Mouse (Mus musculus) heart, embryonic 15.5 days (tissue): ENCODE data around the gene Mtmr12. TPM values are rescaled to one million over a fixed set of nuclear protein-coding genes. Genes with fewer than 3 reads are reported as not detected.

ENCODE experiments used
- ATAC-seq: fragments of 200-750 bp; cut with Nextera tagmentation; replicated peaks from 2 replicates; pipeline ENCODE4 v1.8.0; 2017; ENCODE audit warnings: low read depth, moderate TSS enrichment; ENCODE audit not compliant: insufficient number of reproducible peaks, insufficient read depth, low FRiP score
- H3K27ac ChIP-seq: fragments of 300-500 bp; sonication (generic); 2 replicates; pipeline ENCODE4 v1.5.1; 2015; ENCODE audit warnings: mild to moderate bottlenecking, inconsistent platforms
- H3K27me3 ChIP-seq: fragments of 300-500 bp; sonication (generic); 2 replicates; pipeline ENCODE4 v1.6.1; 2015; ENCODE audit warnings: inconsistent platforms
- H3K36me3 ChIP-seq: fragments of 300-500 bp; sonication (generic); 2 replicates; pipeline ENCODE4 v1.6.1; 2015; ENCODE audit warnings: mild to moderate bottlenecking, inconsistent platforms
- H3K4me1 ChIP-seq: fragments of 300-500 bp; sonication (generic); replicated peaks from 2 replicates; pipeline ENCODE4 v1.6.1; 2015; ENCODE audit warnings: inconsistent platforms
- H3K4me2 ChIP-seq: fragments of 300-500 bp; sonication (generic); 2 replicates; pipeline ENCODE4 v1.6.1; 2015; ENCODE audit warnings: inconsistent platforms, mild to moderate bottlenecking, moderate library complexity
- H3K4me3 ChIP-seq: fragments of 300-500 bp; sonication (generic); 2 replicates; pipeline ENCODE4 v1.5.1; 2015; ENCODE audit warnings: mild to moderate bottlenecking, inconsistent platforms
- H3K9ac ChIP-seq: fragments of 300-500 bp; sonication (generic); 2 replicates; pipeline ENCODE4 v1.6.1; 2015; ENCODE audit warnings: mild to moderate bottlenecking, inconsistent platforms
- H3K9me3 ChIP-seq: fragments of 300-500 bp; sonication (generic); replicated peaks from 2 replicates; pipeline ENCODE4 v1.6.1; 2016; ENCODE audit warnings: inconsistent platforms
- WGBS: fragments of 180-500 bp; shearing (Covaris S2); methylation state at CpG from one replicate; pipeline ENCODE4 v1.1.7; 2015; ENCODE audit warnings: mixed read lengths; 5-methylcytosine and 5-hydroxymethylcytosine counted together
- polyA plus RNA-seq: library from polyadenylated mRNA; unstranded; fragments of >200 nt; fragmentation: Nextera tagmentation; extraction: Ambion mirVana; gene quantifications from 2 replicates; pipeline ENCODE4 v1.2.1, GENCODE M21; 2015

Gene Mtmr12
- polyA plus RNA-seq, 1 experiment from 2014 or later, result 9.5 TPM

GRCm38 (mm10) chr15:12226908-12227307 is 22.1 kb downstream of the Mtmr12 start:
- 0 out of 2 replicates have a peak overlapping the region, but pooled peaks have one; percentile 16 for H3K27ac ChIP-seq
- WGBS, result 89% methylated on average over 15 of the region's 15 CpGs

DNA sequence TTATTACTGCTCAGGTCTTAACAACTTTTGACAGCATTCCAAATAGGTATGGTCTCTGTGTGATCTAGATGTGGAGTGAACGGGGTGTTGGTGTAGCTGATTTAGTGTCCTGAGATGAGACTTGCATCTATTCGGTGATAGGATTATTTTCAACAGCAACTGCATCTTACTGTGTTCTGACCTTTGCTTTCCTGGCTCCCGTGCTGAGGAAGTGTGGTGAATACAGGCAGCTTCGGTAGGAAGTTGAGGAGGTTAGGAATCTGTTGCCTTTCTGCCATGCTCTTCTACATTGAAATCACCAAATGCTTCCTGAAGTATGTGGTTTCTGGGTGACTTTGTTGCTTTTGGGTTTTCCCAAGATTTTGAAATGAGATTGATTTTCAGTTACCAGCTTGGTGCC is 22.5 kb downstream of the Mtmr12 start:
- H3K27ac ChIP-seq, result peak overlapping the region; percentile 37; the same call in 1 of the 2 replicates
- no peak overlapping the region for H3K4me2 ChIP-seq
- H3K9ac ChIP-seq, result no peak overlapping the region
- H3K9me3 ChIP-seq, result no peaks in the 10 kb centered on the region
- 66% methylated on average over 4 of the region's 4 CpGs for WGBS
- H3K4me3 ChIP-seq, result no peak overlapping the region
- H3K27me3 ChIP-seq, result no peaks in the 10 kb centered on the region
- no peaks in the 10 kb centered on the region for H3K36me3 ChIP-seq
- ATAC-seq, result no peak
- peaks cover 58% of the 10 kb centered on the region for H3K4me1 ChIP-seq

More at GRCm38 (mm10) chr15:12226908-12227307, 22.1 kb downstream of the Mtmr12 start:
- Histone ChIP-seq H3K36me3 (no peaks in the 10 kb centered on the region), H3K9ac (no peak overlapping the region), H3K27me3 (no peaks in the 10 kb centered on the region), H3K9me3 (no peaks in the 10 kb centered on the region), H3K4me2 (no peak overlapping the region), H3K4me3 (no peak overlapping the region), H3K4me1 (peaks cover 53% of the 10 kb centered on the region)
- no peak for ATAC-seq

- Histone ChIP-seq H3K9me3 (no peaks in the 10 kb centered on the region), H3K27ac (peak overlapping the region; percentile 20), H3K4me3 (no peak overlapping the region), H3K27me3 (no peaks in the 10 kb centered on the region), H3K4me2 (no peak overlapping the region), H3K4me1 (peaks cover 55% of the 10 kb centered on the region), H3K36me3 (peaks cover 8% of the 10 kb centered on the region; the same call in 1 of the 2 replicates), H3K9ac (no peak overlapping the region)
- no peak for ATAC-seq
- WGBS, result 58% methylated on average over 10 of the region's 10 CpGs
Observed at GRCm38 (mm10) chr15:12229603-12230242, 24.9 kb downstream of the Mtmr12 start.

DNA sequence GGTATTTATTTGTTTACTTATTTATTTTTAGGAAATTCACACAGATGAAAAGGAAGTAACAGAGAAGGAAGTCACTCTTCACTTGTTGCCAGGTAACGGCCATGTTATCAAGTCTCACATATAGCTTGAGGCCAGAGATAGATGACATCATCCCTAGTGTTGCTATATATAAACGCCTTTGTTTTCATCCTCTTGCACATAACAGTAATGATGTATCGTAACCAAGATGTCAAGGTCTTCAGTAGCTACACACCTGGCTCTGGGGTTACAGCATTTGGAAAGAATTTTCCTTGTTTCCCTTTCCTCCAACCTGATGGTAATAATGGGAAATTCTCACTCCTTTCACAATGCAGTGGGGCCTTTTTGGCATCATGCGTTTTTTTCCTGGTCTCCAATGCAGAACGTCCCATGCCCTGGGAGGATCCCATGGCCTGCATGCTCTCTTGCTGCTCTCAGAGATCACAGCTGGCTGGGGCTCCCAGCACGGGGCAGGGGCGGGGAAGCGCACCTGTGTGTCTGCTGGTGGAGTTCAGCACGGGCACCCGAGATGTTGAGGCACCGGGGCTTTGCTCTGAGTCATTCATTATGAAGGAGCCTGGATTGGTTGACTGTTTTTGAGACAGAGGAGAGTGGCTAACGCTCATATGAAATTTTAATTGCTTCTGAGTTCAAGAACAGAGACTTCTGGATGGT is 25.6 kb downstream of the Mtmr12 start:
- peak; percentile 59 for ATAC-seq
- Histone ChIP-seq H3K4me3 (no peak overlapping the region), H3K9ac (no peak overlapping the region), H3K36me3 (peaks cover 9% of the 10 kb centered on the region; the same call in 1 of the 2 replicates), H3K4me2 (0 out of 2 replicates have a peak overlapping the region, but pooled peaks have one; percentile 6), H3K4me1 (peaks cover 52% of the 10 kb centered on the region), H3K27ac (peak overlapping the region; percentile 62), H3K27me3 (no peaks in the 10 kb centered on the region), H3K9me3 (no peaks in the 10 kb centered on the region)
- 29% methylated on average over 12 of the region's 12 CpGs for WGBS

DNA sequence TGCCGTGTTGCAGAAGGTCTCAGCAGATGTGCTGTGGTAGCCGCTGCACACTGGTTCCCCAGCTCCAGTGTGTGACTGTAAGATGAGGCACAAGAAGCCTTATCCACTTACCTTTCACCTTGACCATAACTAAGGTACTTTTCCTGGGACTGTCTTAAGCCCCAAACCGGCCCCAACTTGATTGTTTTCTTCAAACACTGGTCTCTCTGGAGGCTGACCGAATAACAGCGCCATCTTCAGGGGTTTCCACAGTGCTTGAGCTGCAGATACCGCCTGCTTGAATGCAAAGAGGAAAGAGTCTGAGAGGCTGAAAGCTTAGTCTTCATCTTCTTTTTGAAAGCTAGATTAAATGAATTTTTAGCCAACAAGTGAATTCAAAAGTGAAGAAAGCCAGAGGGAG is 26.6 kb downstream of the Mtmr12 start:
- H3K9ac ChIP-seq, result no peak overlapping the region
- 82% methylated on average over 6 of the region's 6 CpGs for WGBS
- no peaks in the 10 kb centered on the region for H3K9me3 ChIP-seq
- peaks cover 14% of the 10 kb centered on the region; the same call in 1 of the 2 replicates for H3K36me3 ChIP-seq
- no peaks in the 10 kb centered on the region for H3K27me3 ChIP-seq
- H3K4me2 ChIP-seq, result no peak overlapping the region
- peaks cover 51% of the 10 kb centered on the region for H3K4me1 ChIP-seq
- no peak for ATAC-seq
- 0 out of 2 replicates have a peak overlapping the region, but pooled peaks have one; percentile 38 for H3K27ac ChIP-seq
- H3K4me3 ChIP-seq, result no peak overlapping the region

DNA sequence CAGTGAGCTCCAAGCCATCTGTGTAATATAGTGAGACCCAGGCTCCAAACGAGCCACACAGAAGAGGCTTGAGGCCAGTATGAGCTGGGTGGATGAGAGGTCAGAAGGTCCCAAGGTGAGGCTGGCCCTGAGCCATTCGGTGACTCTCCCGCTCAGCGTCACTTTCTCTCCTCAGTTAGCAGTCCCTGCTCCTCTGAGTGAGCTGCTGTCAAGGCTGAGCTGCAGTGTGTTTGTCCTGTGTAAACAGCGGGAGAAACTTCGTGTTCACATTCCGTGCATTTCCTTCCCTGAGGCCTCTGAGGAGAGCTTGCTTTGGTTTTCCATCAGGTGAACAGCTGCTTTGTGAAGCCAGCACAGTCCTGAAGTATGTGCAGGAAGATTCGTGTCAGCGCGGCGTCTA is 27.6 kb downstream of the Mtmr12 start:
- 50% methylated on average over 11 of the region's 11 CpGs for WGBS
- Histone ChIP-seq H3K4me2 (no peak overlapping the region), H3K27me3 (no peaks in the 10 kb centered on the region), H3K27ac (peak overlapping the region; percentile 17; the same call in 1 of the 2 replicates), H3K4me3 (no peak overlapping the region), H3K36me3 (peaks cover 14% of the 10 kb centered on the region; the same call in 1 of the 2 replicates), H3K4me1 (peaks cover 47% of the 10 kb centered on the region), H3K9me3 (no peaks in the 10 kb centered on the region), H3K9ac (no peak overlapping the region)
- 0 out of 2 replicates have a peak, but pooled peaks have one; percentile 11 for ATAC-seq

- H3K4me3 ChIP-seq, result no peak overlapping the region
- peaks cover 19% of the 10 kb centered on the region; the same call in 1 of the 2 replicates for H3K36me3 ChIP-seq
- no peak overlapping the region for H3K4me2 ChIP-seq
- no peak overlapping the region for H3K9ac ChIP-seq
- H3K27ac ChIP-seq, result peak overlapping the region; percentile 17; the same call in 1 of the 2 replicates
- H3K9me3 ChIP-seq, result no peaks in the 10 kb centered on the region
- WGBS, result 77% methylated on average over 4 of the region's 4 CpGs
- no peak for ATAC-seq
- H3K4me1 ChIP-seq, result peaks cover 47% of the 10 kb centered on the region
- no peaks in the 10 kb centered on the region for H3K27me3 ChIP-seq
Observed at GRCm38 (mm10) chr15:12233021-12233420, 28.2 kb downstream of the Mtmr12 start.

- no peak for ATAC-seq
- WGBS, result 53% methylated on average over 1 of the region's 1 CpGs
- no peaks in the 10 kb centered on the region for H3K27me3 ChIP-seq
- H3K4me1 ChIP-seq, result peaks cover 27% of the 10 kb centered on the region
- no peak overlapping the region for H3K9ac ChIP-seq
- no peak overlapping the region for H3K4me3 ChIP-seq
- no peak overlapping the region for H3K27ac ChIP-seq
- H3K36me3 ChIP-seq, result peaks cover 34% of the 10 kb centered on the region
- H3K4me2 ChIP-seq, result no peak overlapping the region
- no peaks in the 10 kb centered on the region for H3K9me3 ChIP-seq
Observed at GRCm38 (mm10) chr15:12235559-12235958, 30.7 kb downstream of the Mtmr12 start.

GRCm38 (mm10) chr15:12235983-12236382 is 31.2 kb downstream of the Mtmr12 start:
- H3K9ac ChIP-seq, result no peak overlapping the region
- H3K4me3 ChIP-seq, result no peak overlapping the region
- WGBS, result 88% methylated on average over 4 of the region's 4 CpGs
- H3K4me1 ChIP-seq, result peaks cover 23% of the 10 kb centered on the region
- ATAC-seq, result no peak
- 0 out of 2 replicates have a peak overlapping the region, but pooled peaks have one; percentile 21 for H3K27ac ChIP-seq
- no peaks in the 10 kb centered on the region for H3K9me3 ChIP-seq
- peaks cover 34% of the 10 kb centered on the region for H3K36me3 ChIP-seq
- H3K27me3 ChIP-seq, result no peaks in the 10 kb centered on the region
- no peak overlapping the region for H3K4me2 ChIP-seq

DNA sequence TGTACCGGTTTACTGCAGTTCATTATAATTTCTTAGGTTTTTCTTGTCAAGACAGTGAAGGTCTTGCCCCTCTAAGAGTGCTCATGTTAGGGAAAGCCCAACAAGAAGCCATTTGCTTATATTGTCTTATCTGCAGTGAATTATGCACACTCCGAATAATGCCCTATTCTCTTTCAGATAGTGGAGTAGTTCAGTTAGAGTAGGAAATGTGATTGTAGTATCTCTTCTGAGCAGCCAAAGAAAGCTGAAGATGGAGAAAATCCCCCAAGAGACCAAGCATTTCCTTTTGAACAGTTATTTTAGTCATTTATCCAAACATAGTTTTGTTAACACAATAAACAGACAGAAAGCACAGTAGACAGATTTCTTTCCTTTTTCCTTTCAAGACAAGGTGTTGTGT is 32.1 kb downstream of the Mtmr12 start:
- no peak; the same call in 1 of the 2 replicates for ATAC-seq
- Histone ChIP-seq H3K4me3 (no peak overlapping the region), H3K36me3 (peaks cover 34% of the 10 kb centered on the region), H3K27me3 (no peaks in the 10 kb centered on the region), H3K4me1 (peaks cover 18% of the 10 kb centered on the region), H3K9ac (no peak overlapping the region), H3K27ac (0 out of 2 replicates have a peak overlapping the region, but pooled peaks have one; percentile 24), H3K4me2 (no peak overlapping the region), H3K9me3 (no peaks in the 10 kb centered on the region)
- WGBS, result 67% methylated on average over 2 of the region's 2 CpGs

GRCm38 (mm10) chr15:12237539-12237938 is 32.7 kb downstream of the Mtmr12 start:
- Histone ChIP-seq H3K4me3 (no peak overlapping the region), H3K36me3 (peaks cover 34% of the 10 kb centered on the region), H3K9ac (no peak overlapping the region), H3K9me3 (no peaks in the 10 kb centered on the region), H3K4me2 (no peak overlapping the region), H3K27ac (0 out of 2 replicates have a peak overlapping the region, but pooled peaks have one; percentile 24), H3K4me1 (peaks cover 12% of the 10 kb centered on the region), H3K27me3 (no peaks in the 10 kb centered on the region)
- ATAC-seq, result no peak
- WGBS, result 55% methylated on average over 4 of the region's 4 CpGs
